Mouse (Mus musculus) 416B (cell line): ENCODE measurements around the gene Tmem201.

Experiments used
- DNase-seq: peaks from one replicate; pipeline ENCODE4 v3.0.0; 2011; ENCODE audit warnings: low read depth

Gene Tmem201

GRCm38 (mm10) chr4:149683875-149684274 is 54.0 kb downstream of the Tmem201 start:
- DNase-seq: no peak

GRCm38 (mm10) chr4:149679056-149679770 is 58.6 kb downstream of the Tmem201 start:
- no peak for DNase-seq

- DNase-seq: no peak
Measured at GRCm38 (mm10) chr4:149678006-149678405, 59.8 kb downstream of the Tmem201 start.

- DNase-seq: no peak
Measured at GRCm38 (mm10) chr4:149675378-149676261, 62.2 kb downstream of the Tmem201 start.

GRCm38 (mm10) chr4:149674814-149675377 is 62.9 kb downstream of the Tmem201 start:
- DNase-seq: no peak

GRCm38 (mm10) chr4:149672747-149673146 is 65.1 kb downstream of the Tmem201 start:
- DNase-seq: no peak

GRCm38 (mm10) chr4:149671175-149671574 is 66.7 kb downstream of the Tmem201 start:
- no peak for DNase-seq

- DNase-seq: no peak
Measured at GRCm38 (mm10) chr4:149665692-149666090, 72.2 kb downstream of the Tmem201 start.
